Mouse (Mus musculus): ENCODE data around the gene Iscu.

Iscu gene

DNA sequence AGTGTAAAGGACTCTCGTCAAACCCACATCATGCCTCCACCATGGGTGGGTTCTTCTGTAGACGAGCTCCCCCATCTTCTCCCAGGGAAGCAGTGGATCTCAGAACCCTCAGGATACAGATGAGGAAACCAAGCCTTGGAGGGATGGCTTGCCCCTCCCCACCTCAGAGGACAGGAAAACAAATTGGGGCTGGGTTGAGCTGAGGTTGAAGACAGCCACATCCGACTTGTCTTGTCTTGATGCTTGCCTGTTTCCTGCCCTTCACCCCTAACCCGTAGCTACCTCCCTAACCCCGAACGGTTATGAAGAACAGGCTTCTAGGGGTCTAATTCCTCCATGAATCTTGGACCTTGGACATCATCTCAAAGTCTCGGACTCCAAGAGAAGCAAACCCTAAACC lies 53.0 kb downstream of the Iscu start:
- peak; percentile 68 for DNase-seq

DNA sequence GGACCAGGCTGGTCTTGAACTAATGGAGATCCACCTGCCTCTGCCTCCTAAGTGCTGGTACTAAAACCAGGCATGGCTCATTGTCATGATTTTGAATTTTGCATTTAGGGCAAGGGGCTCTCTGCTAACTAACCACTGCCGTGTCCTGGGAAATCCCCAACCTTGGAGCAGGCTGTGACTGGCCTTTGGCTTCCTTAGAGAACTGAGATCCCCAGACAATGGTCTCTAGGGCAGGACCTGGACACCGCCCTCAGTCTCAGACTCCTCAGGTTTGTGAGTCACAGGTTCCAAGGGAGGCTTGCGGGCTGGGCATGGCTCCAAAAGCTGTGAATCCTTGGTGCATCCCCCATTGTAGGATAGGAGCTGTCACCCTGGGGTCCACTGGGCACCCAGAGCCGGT lies 54.1 kb downstream of the Iscu start:
- no peak for DNase-seq

Data from thymus, postnatal 25 days (tissue).